Mouse (Mus musculus) G1E (cell line): ENCODE results near the gene Calcrl. TPM values are rescaled to one million over a fixed set of nuclear protein-coding genes. Genes with fewer than 3 reads are reported as not detected.
"Not testable (repeated sequence)": the region's sequence is repeated elsewhere in the genome, so short reads cannot be mapped to it uniquely, and the experiment has no call there.

ENCODE experiments used
- ATAC-seq: 2 replicates; pipeline ENCODE4 v1.8.0; 2016; ENCODE audit warnings: mild to moderate bottlenecking; ENCODE audit not compliant: insufficient number of reproducible peaks, poor library complexity, low FRiP score, severe bottlenecking; ENCODE audit errors: extremely low read depth
- DNase-seq: peaks from one replicate; pipeline ENCODE4 v3.0.0; 2012; ENCODE audit warnings: low spot score
- H3K27me3 ChIP-seq: 2 replicates; pipeline ENCODE4 v1.6.1; 2012; ENCODE audit warnings: mild to moderate bottlenecking, low read length, inconsistent platforms; ENCODE audit not compliant: insufficient read depth
- H3K36me3 ChIP-seq: replicated peaks from 2 replicates; pipeline ENCODE3; 2012; ENCODE audit warnings: mild to moderate bottlenecking, inconsistent platforms
- H3K4me1 ChIP-seq: 2 replicates; pipeline ENCODE4 v1.6.1; 2012; ENCODE audit warnings: low read depth, low read length, inconsistent platforms, mixed read lengths; ENCODE audit not compliant: insufficient read depth
- H3K4me3 ChIP-seq: 2 replicates; pipeline ENCODE4 v1.5.1; 2012; ENCODE audit warnings: low read depth, mild to moderate bottlenecking, inconsistent platforms, low read length, moderate library complexity, mixed read lengths
- H3K9me3 ChIP-seq: replicated peaks from 2 replicates; pipeline ENCODE4 v1.6.1; 2012; ENCODE audit warnings: inconsistent platforms
- CTCF ChIP-seq: IDR thresholded peaks from 2 replicates; pipeline ENCODE4 v1.5.1; 2012; ENCODE audit warnings: low read depth, low read length, inconsistent platforms, mixed read lengths
- GATA1 ChIP-seq: IDR thresholded peaks from 2 replicates; pipeline ENCODE4 v1.6.1; 2012; ENCODE audit warnings: borderline replicate concordance, low read length, inconsistent platforms, mixed read lengths
- GATA2 ChIP-seq: IDR thresholded peaks from 2 replicates; pipeline ENCODE4 v1.6.1; 2012; ENCODE audit warnings: low read depth, low read length, inconsistent platforms, borderline replicate concordance
- POLR2AphosphoS5 ChIP-seq: IDR thresholded peaks from 2 replicates; pipeline ENCODE4 v1.6.1; 2012; ENCODE audit warnings: low read depth, low read length, inconsistent platforms; ENCODE audit not compliant: insufficient replicate concordance
- TAL1 ChIP-seq: conservative IDR thresholded peaks from 2 replicates; pipeline ENCODE4 v1.6.1; 2012; ENCODE audit warnings: low read depth, low read length, inconsistent platforms, mixed read lengths
- polyA plus RNA-seq: library from polyadenylated mRNA; stranded (reverse); fragments of >175 nt; gene quantifications from 2 replicates; pipeline ENCODE4 v1.2.3, GENCODE M21; 2012
- total RNA-seq, 2 experiments: library from RNA; stranded (forward) in 1 of 2; stranded (reverse) in 1 of 2; fragments of 200-1000 nt in 1 of 2; fragments of >200 nt in 1 of 2; fragmentation: Nextera tagmentation in 1 of 2; gene quantifications; 2 replicates each; pipeline ENCODE4 v1.2.3; 2014 to 2017

Calcrl gene
- total and polyA plus RNA-seq, 3 experiments, result 0.05 to 17.3 (median 12.7) TPM

GRCm38 (mm10) chr2:84402713-84403112 is 22.5 kb downstream of the Calcrl start:
- H3K4me1 ChIP-seq, result no peaks in the 10 kb centered on the region
- peaks cover 6% of the 10 kb centered on the region; the same call in 1 of the 2 replicates for H3K27me3 ChIP-seq
- TF ChIP-seq TAL1 (no peak), CTCF (no peak), POLR2AphosphoS5 (no peak), GATA2 (no peak)
- H3K4me3 ChIP-seq, result no peak overlapping the region
- H3K36me3 ChIP-seq, result no peaks in the 10 kb centered on the region
- no peaks in the 10 kb centered on the region for H3K9me3 ChIP-seq
- DNase-seq (no peak), ATAC-seq (no peak)

GRCm38 (mm10) chr2:84396557-84396956 is 28.7 kb downstream of the Calcrl start:
- peaks cover 8% of the 10 kb centered on the region; the same call in 1 of the 2 replicates for H3K27me3 ChIP-seq
- DNase-seq (no peak), ATAC-seq (no peak)
- TF ChIP-seq CTCF (no peak), GATA2 (no peak), TAL1 (no peak), GATA1 (no peak), POLR2AphosphoS5 (no peak)
- no peak overlapping the region for H3K4me3 ChIP-seq
- no peaks in the 10 kb centered on the region for H3K36me3 ChIP-seq
- H3K4me1 ChIP-seq, result 0 out of 2 replicates have a peak, but pooled peaks cover 3% of the 10 kb centered on the region
- no peaks in the 10 kb centered on the region for H3K9me3 ChIP-seq

- TF ChIP-seq CTCF (no peak), GATA2 (no peak), TAL1 (no peak), POLR2AphosphoS5 (no peak), GATA1 (no peak)
- Histone ChIP-seq H3K36me3 (no peaks in the 10 kb centered on the region), H3K4me1 (0 out of 2 replicates have a peak, but pooled peaks cover 3% of the 10 kb centered on the region), H3K4me3 (no peak overlapping the region), H3K9me3 (no peaks in the 10 kb centered on the region), H3K27me3 (0 out of 2 replicates have a peak, but pooled peaks cover 3% of the 10 kb centered on the region)
- DNase-seq (no peak), ATAC-seq (peak; percentile 42; the same call in 1 of the 2 replicates)
Measured at GRCm38 (mm10) chr2:84393236-84393635, 32.0 kb downstream of the Calcrl start.

GRCm38 (mm10) chr2:84389075-84389474 is 36.1 kb downstream of the Calcrl start:
- TF ChIP-seq CTCF (no peak), GATA2 (no peak), POLR2AphosphoS5 (no peak), TAL1 (no peak), GATA1 (no peak)
- ATAC-seq (no peak), DNase-seq (no peak)
- no peaks in the 10 kb centered on the region for H3K9me3 ChIP-seq
- no peaks in the 10 kb centered on the region for H3K27me3 ChIP-seq
- no peaks in the 10 kb centered on the region for H3K36me3 ChIP-seq
- no peak overlapping the region for H3K4me3 ChIP-seq
- 0 out of 2 replicates have a peak, but pooled peaks cover 3% of the 10 kb centered on the region for H3K4me1 ChIP-seq

- H3K27me3 ChIP-seq, DNase-seq, H3K4me3 ChIP-seq, H3K9me3 ChIP-seq, H3K4me1 ChIP-seq, H3K36me3 ChIP-seq, ATAC-seq: not testable (repeated sequence)
Measured at GRCm38 (mm10) chr2:84388537-84388936, 36.7 kb downstream of the Calcrl start.

GRCm38 (mm10) chr2:84388023-84388416 is 37.2 kb downstream of the Calcrl start:
- Histone ChIP-seq H3K4me1 (no peaks in the 10 kb centered on the region), H3K36me3 (no peaks in the 10 kb centered on the region), H3K4me3 (no peak overlapping the region), H3K27me3 (no peaks in the 10 kb centered on the region), H3K9me3 (no peaks in the 10 kb centered on the region)
- ATAC-seq, result no peak
- no peak for TF ChIP-seq GATA2
- no peak for DNase-seq

GRCm38 (mm10) chr2:84387394-84388022 is 37.7 kb downstream of the Calcrl start:
- no peaks in the 10 kb centered on the region for H3K36me3 ChIP-seq
- no peak for ATAC-seq
- no peaks in the 10 kb centered on the region for H3K27me3 ChIP-seq
- no peaks in the 10 kb centered on the region for H3K4me1 ChIP-seq
- TF ChIP-seq POLR2AphosphoS5 (no peak), GATA1 (no peak), CTCF (no peak), TAL1 (no peak), GATA2 (no peak)
- H3K9me3 ChIP-seq, result no peaks in the 10 kb centered on the region
- H3K4me3 ChIP-seq, result no peak overlapping the region
- DNase-seq, result no peak
